Mouse (Mus musculus): ENCODE data around the gene Tenm3. TPM values are rescaled to one million over a fixed set of nuclear protein-coding genes. Genes with fewer than 3 reads are reported as not detected.

The Tenm3 gene
- polyA plus RNA-seq, 1 experiment: 18.2 TPM

DNA sequence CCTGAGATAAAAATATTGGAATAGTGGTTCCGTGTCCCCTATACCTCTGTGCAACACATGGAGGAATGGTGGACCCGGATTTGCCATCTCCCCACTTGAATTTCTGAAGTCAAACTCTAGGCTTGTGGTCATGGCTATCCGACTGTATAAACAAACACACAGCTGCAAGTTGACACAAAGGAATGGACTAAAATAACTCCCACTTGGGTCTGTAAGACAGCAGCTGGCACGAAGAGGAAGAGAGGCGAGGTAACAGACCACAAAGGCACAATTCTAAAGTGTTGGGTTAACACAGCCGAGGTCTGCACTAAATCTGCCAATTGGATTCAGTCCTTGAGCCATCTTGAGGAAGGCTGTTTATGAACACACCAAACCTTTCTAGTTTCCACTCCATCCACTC is 548.2 kb downstream of the Tenm3 start:
- Histone ChIP-seq H3K36me3 (ENCODE audit: control insufficient read depth, insufficient read depth) (peaks cover 4% of the 10 kb centered on the region), H3K4me3 (ENCODE audit: insufficient read depth, poor library complexity, severe bottlenecking) (no peak overlapping the region), H3K79me3 (ENCODE audit: low read depth) (no peaks in the 10 kb centered on the region), H3K27me3 (ENCODE audit: control insufficient read depth, insufficient read depth, insufficient read length) (no peaks in the 10 kb centered on the region), H3K79me2 (ENCODE audit: control insufficient read depth, insufficient read depth) (no peaks in the 10 kb centered on the region), H3ac (ENCODE audit: control insufficient read depth, insufficient read length, low read depth) (no peak overlapping the region)
- TF ChIP-seq CEBPB (IDR thresholded peaks at IDR 0.05; ENCODE audit: low read depth): no peak
- TF ChIP-seq CTCF (IDR thresholded peaks at IDR 0.05; ENCODE audit: control insufficient read depth, insufficient read depth, insufficient read length): no peak
- no peak for TF ChIP-seq USF1 (IDR thresholded peaks at IDR 0.05; ENCODE audit: low read depth)
- TF ChIP-seq MAX (IDR thresholded peaks at IDR 0.05): no peak
- no peak for TF ChIP-seq MYOG (IDR thresholded peaks at IDR 0.05; ENCODE audit: control insufficient read depth, extremely low read depth, insufficient read length)
- no peak for TF ChIP-seq MYOD1 (IDR thresholded peaks at IDR 0.05; ENCODE audit: control insufficient read depth, insufficient read length, low read depth)
- TF ChIP-seq FOSL1 (IDR thresholded peaks at IDR 0.05; ENCODE audit: insufficient read depth, low read length, poor library complexity, severe bottlenecking): no peak

DNA sequence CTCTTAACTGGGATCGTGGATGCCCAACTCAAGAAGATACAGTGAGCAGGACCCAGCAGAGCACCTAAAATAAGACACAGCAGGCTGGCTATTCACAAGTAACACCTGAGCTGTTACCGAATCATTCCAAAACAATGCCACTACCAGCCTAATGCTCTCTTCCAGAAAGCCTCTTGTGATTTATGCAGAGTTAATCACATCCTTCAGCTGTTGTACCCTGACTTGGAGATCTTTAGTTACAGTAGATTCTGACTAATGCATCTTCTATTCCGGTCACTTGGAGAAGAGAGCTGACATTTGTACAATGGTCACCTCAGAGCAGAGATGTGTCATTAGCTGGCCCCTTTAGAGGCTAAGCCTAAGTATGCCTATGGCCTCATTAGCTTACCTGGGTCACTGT is 550.0 kb downstream of the Tenm3 start:
- no peak for TF ChIP-seq CEBPB (IDR thresholded peaks at IDR 0.05; ENCODE audit: low read depth)
- no peak for TF ChIP-seq MYOG (IDR thresholded peaks at IDR 0.05; ENCODE audit: control insufficient read depth, extremely low read depth, insufficient read length)
- Histone ChIP-seq H3K79me3 (ENCODE audit: low read depth) (no peaks in the 10 kb centered on the region), H3K36me3 (ENCODE audit: control insufficient read depth, insufficient read depth) (peaks cover 4% of the 10 kb centered on the region), H3K79me2 (ENCODE audit: control insufficient read depth, insufficient read depth) (no peaks in the 10 kb centered on the region), H3ac (ENCODE audit: control insufficient read depth, insufficient read length, low read depth) (no peak overlapping the region), H3K27me3 (ENCODE audit: control insufficient read depth, insufficient read depth, insufficient read length) (no peaks in the 10 kb centered on the region), H3K4me3 (ENCODE audit: insufficient read depth, poor library complexity, severe bottlenecking) (no peak overlapping the region)

DNA sequence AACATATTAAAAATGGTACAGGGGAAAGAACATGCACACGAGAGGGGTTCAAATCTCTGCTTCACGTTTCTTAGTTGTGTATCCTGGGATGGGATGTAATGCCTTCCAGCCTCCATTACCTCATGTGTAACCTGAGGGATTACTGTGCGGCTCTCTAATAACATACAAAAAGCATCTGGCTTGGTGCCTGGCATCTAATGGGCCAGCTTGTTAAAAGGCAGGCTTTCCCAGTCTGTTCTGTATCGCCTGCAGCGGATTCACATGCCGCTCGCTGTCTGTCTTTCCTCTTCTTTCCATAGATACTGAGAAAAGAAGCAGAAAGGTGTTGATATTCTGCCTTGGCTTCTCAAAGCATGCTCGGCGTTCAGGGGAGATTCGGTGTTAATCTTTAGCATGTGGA is 558.3 kb downstream of the Tenm3 start:
- Histone ChIP-seq H3K36me3 (ENCODE audit: control insufficient read depth, insufficient read depth) (no peaks in the 10 kb centered on the region), H3K27me3 (ENCODE audit: control insufficient read depth, insufficient read depth, insufficient read length) (no peaks in the 10 kb centered on the region), H3ac (ENCODE audit: control insufficient read depth, insufficient read length, low read depth) (no peak overlapping the region), H3K79me3 (ENCODE audit: low read depth) (no peaks in the 10 kb centered on the region), H3K4me3 (ENCODE audit: insufficient read depth, poor library complexity, severe bottlenecking) (no peak overlapping the region), H3K79me2 (ENCODE audit: control insufficient read depth, insufficient read depth) (no peaks in the 10 kb centered on the region)
- TF ChIP-seq MYOD1 (IDR thresholded peaks at IDR 0.05; ENCODE audit: control insufficient read depth, insufficient read length, low read depth) (no peak), CEBPB (IDR thresholded peaks at IDR 0.05; ENCODE audit: low read depth) (no peak), MYOG (IDR thresholded peaks at IDR 0.05; ENCODE audit: control insufficient read depth, extremely low read depth, insufficient read length) (no peak), CTCF (IDR thresholded peaks at IDR 0.05; ENCODE audit: control insufficient read depth, insufficient read depth, insufficient read length) (no peak), MAX (IDR thresholded peaks at IDR 0.05) (no peak), FOSL1 (IDR thresholded peaks at IDR 0.05; ENCODE audit: insufficient read depth, low read length, poor library complexity, severe bottlenecking) (no peak)

DNA sequence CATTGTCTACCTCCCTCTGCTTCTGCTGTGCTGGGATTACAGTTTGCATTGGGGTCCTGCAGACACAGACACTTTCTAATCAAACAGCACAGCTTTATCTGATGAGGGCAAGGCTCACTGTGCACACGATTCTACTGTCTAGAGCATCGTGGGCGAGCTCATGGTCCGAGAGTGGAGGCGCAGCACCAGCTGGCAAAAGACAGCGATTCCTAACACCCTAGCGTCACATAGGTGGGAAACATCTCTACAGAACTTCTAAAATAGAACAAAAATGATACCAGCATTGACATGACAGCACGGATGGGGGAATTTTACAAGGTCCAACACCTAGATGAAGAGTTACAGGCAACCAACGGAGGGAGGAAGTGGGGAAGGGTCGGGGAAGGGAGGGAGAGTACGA is 561.9 kb downstream of the Tenm3 start:
- no peak for TF ChIP-seq USF1 (IDR thresholded peaks at IDR 0.05; ENCODE audit: low read depth)
- no peak for TF ChIP-seq MAX (IDR thresholded peaks at IDR 0.05)
- TF ChIP-seq FOSL1 (IDR thresholded peaks at IDR 0.05; ENCODE audit: insufficient read depth, low read length, poor library complexity, severe bottlenecking): no peak
- TF ChIP-seq MYOG (IDR thresholded peaks at IDR 0.05; ENCODE audit: control insufficient read depth, extremely low read depth, insufficient read length): no peak
- no peak for TF ChIP-seq CEBPB (IDR thresholded peaks at IDR 0.05; ENCODE audit: low read depth)
- no peak for TF ChIP-seq MYOD1 (IDR thresholded peaks at IDR 0.05; ENCODE audit: control insufficient read depth, insufficient read length, low read depth)
- TF ChIP-seq CTCF (IDR thresholded peaks at IDR 0.05; ENCODE audit: control insufficient read depth, insufficient read depth, insufficient read length): no peak
- Histone ChIP-seq H3K79me3 (ENCODE audit: low read depth) (no peaks in the 10 kb centered on the region), H3K27me3 (ENCODE audit: control insufficient read depth, insufficient read depth, insufficient read length) (no peaks in the 10 kb centered on the region), H3ac (ENCODE audit: control insufficient read depth, insufficient read length, low read depth) (no peak overlapping the region), H3K36me3 (ENCODE audit: control insufficient read depth, insufficient read depth) (peaks cover 8% of the 10 kb centered on the region), H3K4me3 (ENCODE audit: insufficient read depth, poor library complexity, severe bottlenecking) (no peak overlapping the region), H3K79me2 (ENCODE audit: control insufficient read depth, insufficient read depth) (no peaks in the 10 kb centered on the region)

- no peaks in the 10 kb centered on the region for H3K79me2 ChIP-seq (ENCODE audit: control insufficient read depth, insufficient read depth)
- no peak for TF ChIP-seq USF1 (IDR thresholded peaks at IDR 0.05; ENCODE audit: low read depth)
- no peak for TF ChIP-seq CTCF (IDR thresholded peaks at IDR 0.05; ENCODE audit: control insufficient read depth, insufficient read depth, insufficient read length)
- TF ChIP-seq FOSL1 (IDR thresholded peaks at IDR 0.05; ENCODE audit: insufficient read depth, low read length, poor library complexity, severe bottlenecking): no peak
- peaks cover 11% of the 10 kb centered on the region for H3K36me3 ChIP-seq (ENCODE audit: control insufficient read depth, insufficient read depth)
- H3K79me3 ChIP-seq (ENCODE audit: low read depth): no peaks in the 10 kb centered on the region
- H3K27me3 ChIP-seq (ENCODE audit: control insufficient read depth, insufficient read depth, insufficient read length): no peaks in the 10 kb centered on the region
- H3K4me3 ChIP-seq (ENCODE audit: insufficient read depth, poor library complexity, severe bottlenecking): no peak overlapping the region
- H3ac ChIP-seq (ENCODE audit: control insufficient read depth, insufficient read length, low read depth): no peak overlapping the region
Observed at GRCm38 (mm10) chr8:48279360-48279759, 564.4 kb downstream of the Tenm3 start.

DNA sequence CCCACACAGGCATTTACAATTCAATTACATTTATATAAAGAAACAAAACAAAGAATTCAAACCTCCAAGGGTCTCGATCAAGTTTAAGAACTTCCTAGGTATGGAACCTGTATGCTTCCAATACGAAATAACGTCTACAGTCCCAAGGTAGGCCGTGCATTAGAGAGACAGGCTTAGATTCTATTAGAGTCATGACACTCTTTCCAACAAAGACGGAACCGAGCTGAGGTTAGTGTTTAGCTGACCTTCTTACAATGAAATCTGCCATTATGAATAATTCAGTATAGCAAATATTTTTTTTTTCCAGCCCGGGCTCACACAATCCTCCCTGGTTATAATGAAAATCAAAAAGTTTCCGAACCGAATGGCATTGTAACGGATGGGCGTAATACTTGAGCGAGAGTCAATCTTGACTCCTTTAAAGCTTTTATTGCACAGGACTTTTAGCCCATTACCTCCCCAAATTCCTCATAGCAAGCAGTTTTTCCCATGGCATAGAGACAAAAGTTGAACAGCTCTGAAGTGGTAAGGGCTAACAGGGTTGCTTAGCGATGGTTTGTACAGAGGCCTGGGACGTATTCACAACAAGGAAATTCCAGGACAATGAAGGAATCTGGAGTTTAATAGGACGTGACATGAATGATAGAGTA is 565.6 kb downstream of the Tenm3 start:
- no peaks in the 10 kb centered on the region for H3K79me3 ChIP-seq (ENCODE audit: low read depth)
- no peak for TF ChIP-seq FOSL1 (IDR thresholded peaks at IDR 0.05; ENCODE audit: insufficient read depth, low read length, poor library complexity, severe bottlenecking)
- no peak for TF ChIP-seq USF1 (IDR thresholded peaks at IDR 0.05; ENCODE audit: low read depth)
- TF ChIP-seq CEBPB (IDR thresholded peaks at IDR 0.05; ENCODE audit: low read depth): no peak
- no peak for TF ChIP-seq MYOG (IDR thresholded peaks at IDR 0.05; ENCODE audit: control insufficient read depth, extremely low read depth, insufficient read length)
- TF ChIP-seq CTCF (IDR thresholded peaks at IDR 0.05; ENCODE audit: control insufficient read depth, insufficient read depth, insufficient read length): no peak
- TF ChIP-seq MAX (IDR thresholded peaks at IDR 0.05): no peak
- TF ChIP-seq MYOD1 (IDR thresholded peaks at IDR 0.05; ENCODE audit: control insufficient read depth, insufficient read length, low read depth): no peak
- H3K27me3 ChIP-seq (ENCODE audit: control insufficient read depth, insufficient read depth, insufficient read length): no peaks in the 10 kb centered on the region
- no peak overlapping the region for H3K4me3 ChIP-seq (ENCODE audit: insufficient read depth, poor library complexity, severe bottlenecking)
- no peaks in the 10 kb centered on the region for H3K79me2 ChIP-seq (ENCODE audit: control insufficient read depth, insufficient read depth)
- H3K36me3 ChIP-seq (ENCODE audit: control insufficient read depth, insufficient read depth): peaks cover 11% of the 10 kb centered on the region
- H3ac ChIP-seq (ENCODE audit: control insufficient read depth, insufficient read length, low read depth): no peak overlapping the region
